Mouse (Mus musculus) layer of hippocampus, postnatal 14 days (tissue): ENCODE data around the gene Mapk8ip2. TPM values are rescaled to one million over a fixed set of nuclear protein-coding genes. Genes with fewer than 3 reads are reported as not detected.

Experiments used
- total RNA-seq, 2 experiments: library from RNA; stranded (reverse); gene quantifications; 2 replicates each; pipeline ENCODE4 v1.2.3; 2021

Mapk8ip2 gene
- total RNA-seq, 2 experiments from 2014 or later: 195 to 198 TPM

Other genes starting within 250 kb of the Mapk8ip2 start
- gene Ppp6r2, start 242.4 kb upstream of the Mapk8ip2 start, total RNA-seq: 100 to 1,000 TPM; 157 to 167 TPM
- 100 to 1,000 TPM; 248 to 274 TPM for gene Sbf1, start 138.6 kb upstream of the Mapk8ip2 start, total RNA-seq
- not detected for gene Adm2, start 131.2 kb upstream of the Mapk8ip2 start, total RNA-seq
- gene Miox, start 119.5 kb upstream of the Mapk8ip2 start, total RNA-seq: not detected
- 10 to 100 TPM; 22.8 to 24.2 TPM for gene Lmf2, start 98.3 kb upstream of the Mapk8ip2 start, total RNA-seq
- gene Ncaph2, start 98.2 kb upstream of the Mapk8ip2 start, total RNA-seq: 10 to 100 TPM; 75.5 to 79.0 TPM
- gene Sco2, start 80.1 kb upstream of the Mapk8ip2 start, total RNA-seq: 10 to 100 TPM; 28.9 to 29.9 TPM
- 1 to 10 TPM; 1.3 to 1.6 TPM for gene Tymp, start 76.9 kb upstream of the Mapk8ip2 start, total RNA-seq
- gene Odf3b, start 74.6 kb upstream of the Mapk8ip2 start, total RNA-seq: 1 to 10 TPM; 2.7 to 5.3 TPM
- gene Klhdc7b, start 69.0 kb upstream of the Mapk8ip2 start, total RNA-seq: under 1 TPM in 1 of 2 experiments, not detected in 1; 0.14 TPM
- gene Syce3, start 43.4 kb upstream of the Mapk8ip2 start, total RNA-seq: not detected
- gene Cpt1b, start 28.1 kb upstream of the Mapk8ip2 start, total RNA-seq: 1 to 10 TPM; 2.1 to 3.1 TPM
- gene C730034F03Rik, start 24.3 kb upstream of the Mapk8ip2 start, total RNA-seq: 1 to 10 TPM; 2.7 to 2.9 TPM
- gene Gm44502, start 24.2 kb upstream of the Mapk8ip2 start, total RNA-seq: not detected
- 10 to 100 TPM; 44.3 to 50.0 TPM for gene Chkb, start 24.0 kb upstream of the Mapk8ip2 start, total RNA-seq
- 10 to 100 TPM; 29.1 to 31.5 TPM for gene Arsa, start 23.5 kb downstream of the Mapk8ip2 start, total RNA-seq
- gene Shank3, start 45.7 kb downstream of the Mapk8ip2 start, total RNA-seq: 100 to 1,000 TPM; 271 to 274 TPM
- 1 to 10 TPM in 1 of 2 experiments, under 1 TPM in 1; 0.65 to 2.4 TPM for gene Acr, start 114.4 kb downstream of the Mapk8ip2 start, total RNA-seq
- gene Rabl2, start 138.0 kb downstream of the Mapk8ip2 start, total RNA-seq: 10 to 100 TPM; 30.8 to 32.7 TPM